Mouse (Mus musculus) intestine, embryonic 15.5 days (tissue): Measurements from ENCODE around the gene Aplp2. TPM values are rescaled to one million over a fixed set of nuclear protein-coding genes. Genes with fewer than 3 reads are reported as not detected.

ENCODE experiments used
- ATAC-seq: fragments of 200-750 bp; cut with Nextera tagmentation; 2 replicates; pipeline ENCODE4 v1.8.0; 2017; ENCODE audit warnings: moderate TSS enrichment, moderate library complexity
- H3K27ac ChIP-seq: fragments of 300-500 bp; sonication (generic); 2 replicates; pipeline ENCODE4 v1.5.1; 2015; ENCODE audit warnings: mild to moderate bottlenecking, inconsistent platforms
- H3K27me3 ChIP-seq: fragments of 300-500 bp; sonication (generic); replicated peaks from 2 replicates; pipeline ENCODE4 v1.6.1; 2015; ENCODE audit warnings: inconsistent platforms
- H3K36me3 ChIP-seq: fragments of 300-500 bp; sonication (generic); 2 replicates; pipeline ENCODE4 v1.6.1; 2015; ENCODE audit warnings: inconsistent platforms
- H3K4me1 ChIP-seq: fragments of 300-500 bp; sonication (generic); replicated peaks from 2 replicates; pipeline ENCODE4 v1.6.1; 2015; ENCODE audit warnings: inconsistent platforms
- H3K4me2 ChIP-seq: fragments of 300-500 bp; sonication (generic); replicated peaks from 2 replicates; pipeline ENCODE4 v1.6.1; 2015; ENCODE audit warnings: mild to moderate bottlenecking, inconsistent platforms
- H3K4me3 ChIP-seq: fragments of 300-500 bp; sonication (generic); replicated peaks from 2 replicates; pipeline ENCODE4 v1.5.1; 2015; ENCODE audit warnings: inconsistent platforms
- H3K9ac ChIP-seq: fragments of 300-500 bp; sonication (generic); 2 replicates; pipeline ENCODE4 v1.6.1; 2015; ENCODE audit warnings: inconsistent platforms
- H3K9me3 ChIP-seq: fragments of 300-500 bp; sonication (generic); 2 replicates; pipeline ENCODE4 v1.6.1; 2016; ENCODE audit warnings: inconsistent platforms
- WGBS: fragments of 180-500 bp; shearing (Covaris S2); methylation state at CpG from one replicate; pipeline ENCODE4 v1.1.7; 2015; 5-methylcytosine and 5-hydroxymethylcytosine counted together
- polyA plus RNA-seq: library from polyadenylated mRNA; unstranded; fragments of >200 nt; fragmentation: Nextera tagmentation; extraction: Ambion mirVana; gene quantifications from 2 replicates; pipeline ENCODE4 v1.2.1, GENCODE M21; 2015

Gene Aplp2
- polyA plus RNA-seq, 1 experiment from 2014 or later: 210 TPM

DNA sequence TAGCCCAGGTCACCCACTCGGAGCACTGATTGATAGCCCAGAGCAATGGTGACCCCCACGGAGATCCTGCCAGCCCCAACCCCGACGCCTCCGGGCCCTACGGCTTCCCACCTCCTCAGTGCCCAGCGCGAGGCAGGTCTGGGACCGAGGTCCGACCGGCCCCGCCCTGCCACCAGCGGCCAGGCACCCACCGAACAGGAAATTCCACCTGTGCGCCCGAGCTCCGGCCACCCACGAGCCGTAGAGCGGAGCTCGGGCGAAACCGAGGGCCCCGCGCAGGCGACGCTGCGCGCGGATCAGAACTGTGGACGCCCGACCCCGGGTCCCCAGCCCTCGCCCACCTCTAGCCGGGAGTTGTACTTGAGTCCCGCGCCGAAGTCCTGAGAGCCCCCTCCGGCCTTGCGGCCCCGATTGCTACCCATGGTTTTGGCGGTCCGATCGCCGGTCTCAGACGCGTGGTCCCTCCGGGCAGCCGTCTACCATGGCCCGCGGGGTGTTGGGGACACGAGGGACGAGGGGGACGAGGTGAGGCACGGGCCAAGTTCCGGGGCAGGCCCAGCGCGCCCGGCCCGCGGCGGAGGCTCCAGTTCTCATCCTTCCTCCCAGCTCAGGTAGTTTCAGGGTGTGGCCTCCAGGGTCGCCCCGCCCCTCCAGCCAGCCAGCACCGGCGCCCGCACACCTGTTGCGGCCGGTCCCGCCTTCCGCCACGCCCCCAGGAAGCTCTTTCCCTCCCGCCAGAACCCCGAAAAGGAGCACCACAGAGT, 80.2 kb downstream of the Aplp2 start, which contains the start of gene St14:
Gene St14 (minus strand): TSS at position 649 of the 764 bp plus-strand sequence.
- peaks cover 17% of the 10 kb centered on the region for H3K4me1 ChIP-seq
- peak within 1 kb of the TSS; percentile 63 for H3K9ac ChIP-seq
- H3K9me3 ChIP-seq: no peaks in the 10 kb centered on the region
- peaks cover 21% of the 10 kb centered on the region for H3K27me3 ChIP-seq
- peak within 1 kb of the TSS; percentile 52 for H3K27ac ChIP-seq
- H3K4me2 ChIP-seq: peak within 1 kb of the TSS; percentile 90
- H3K36me3 ChIP-seq: no peaks in the 10 kb centered on the region
- peak; percentile 94 for ATAC-seq
- 1% methylated on average over 74 of the region's 74 CpGs for WGBS
- peak within 1 kb of the TSS; percentile 57 for H3K4me3 ChIP-seq

DNA sequence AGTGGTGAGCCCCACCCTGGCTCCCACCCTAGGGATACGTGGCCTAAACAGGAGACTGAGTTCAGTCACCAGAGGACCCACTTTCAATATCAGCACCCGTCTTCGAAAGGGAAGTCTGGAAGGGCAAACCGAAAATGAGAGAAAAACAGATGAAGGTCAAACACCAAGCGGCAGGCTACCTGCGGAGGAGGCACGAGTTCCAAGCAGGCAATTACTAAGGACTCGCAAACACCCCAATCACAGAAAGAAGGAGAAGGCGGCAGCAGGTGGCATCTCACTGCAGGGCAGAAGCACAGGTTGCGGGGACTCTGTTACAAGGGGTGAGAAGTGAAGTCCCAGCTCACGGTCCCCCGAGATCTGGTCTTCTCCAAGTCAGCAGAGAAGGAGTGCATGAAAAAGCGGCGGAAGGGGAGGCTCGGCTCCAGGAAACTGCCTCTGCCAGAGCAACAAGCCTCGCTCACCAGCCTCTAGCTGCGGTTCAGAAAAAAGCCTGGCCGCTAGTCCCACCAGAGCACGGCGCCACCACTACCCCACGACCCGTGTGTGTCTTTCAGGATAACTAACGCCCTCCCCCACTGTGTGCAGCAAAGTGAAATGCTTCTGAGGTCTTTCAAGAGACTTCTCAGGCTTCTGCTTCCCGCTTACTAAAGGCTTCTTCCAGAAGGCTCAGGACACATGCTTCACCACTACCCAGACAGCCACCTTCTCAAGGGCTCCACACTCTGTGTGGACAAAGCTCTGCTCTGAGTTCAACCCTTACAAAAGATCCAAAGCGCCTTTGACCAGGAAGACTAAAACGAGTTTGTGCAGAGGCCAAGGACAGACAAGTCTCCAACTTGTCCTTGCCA, 81.0 kb downstream of the Aplp2 start:
- H3K4me2 ChIP-seq: peak overlapping the region; percentile 90
- peak; percentile 18 for ATAC-seq
- peak overlapping the region; percentile 63 for H3K9ac ChIP-seq
- H3K27me3 ChIP-seq: peaks cover 21% of the 10 kb centered on the region
- H3K36me3 ChIP-seq: no peaks in the 10 kb centered on the region
- 6% methylated on average over 26 of the region's 26 CpGs for whole genome bisulfite sequencing
- H3K27ac ChIP-seq: peak overlapping the region; percentile 38
- no peaks in the 10 kb centered on the region for H3K9me3 ChIP-seq
- peaks cover 17% of the 10 kb centered on the region for H3K4me1 ChIP-seq
- peak overlapping the region; percentile 57 for H3K4me3 ChIP-seq

DNA sequence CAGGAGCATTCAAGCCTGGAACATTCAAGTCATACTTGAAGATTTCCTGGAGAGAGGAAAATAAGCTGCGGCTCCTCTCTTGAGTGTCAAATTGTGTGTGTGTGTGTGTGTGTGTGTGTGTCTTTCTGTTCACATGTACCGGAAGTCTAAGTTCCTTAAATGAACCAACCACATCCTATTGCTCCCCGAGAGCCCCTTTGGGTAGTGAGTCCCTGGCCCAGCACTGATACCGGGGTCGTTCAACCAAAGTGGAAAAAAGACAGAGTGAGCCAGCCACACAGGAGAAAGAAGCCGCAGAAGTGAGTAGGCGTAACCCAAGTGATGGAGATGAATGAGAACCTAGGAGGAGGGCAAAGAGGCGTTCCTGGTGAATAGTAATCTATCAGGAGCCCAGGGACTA, 81.7 kb downstream of the Aplp2 start:
- Histone ChIP-seq H3K4me1 (peaks cover 17% of the 10 kb centered on the region), H3K27me3 (peaks cover 21% of the 10 kb centered on the region), H3K4me2 (peak overlapping the region; percentile 90), H3K4me3 (peak overlapping the region; percentile 57), H3K36me3 (no peaks in the 10 kb centered on the region), H3K27ac (no peak overlapping the region), H3K9me3 (no peaks in the 10 kb centered on the region), H3K9ac (no peak overlapping the region)
- no peak for ATAC-seq
- 48% methylated on average over 8 of the region's 8 CpGs for WGBS

DNA sequence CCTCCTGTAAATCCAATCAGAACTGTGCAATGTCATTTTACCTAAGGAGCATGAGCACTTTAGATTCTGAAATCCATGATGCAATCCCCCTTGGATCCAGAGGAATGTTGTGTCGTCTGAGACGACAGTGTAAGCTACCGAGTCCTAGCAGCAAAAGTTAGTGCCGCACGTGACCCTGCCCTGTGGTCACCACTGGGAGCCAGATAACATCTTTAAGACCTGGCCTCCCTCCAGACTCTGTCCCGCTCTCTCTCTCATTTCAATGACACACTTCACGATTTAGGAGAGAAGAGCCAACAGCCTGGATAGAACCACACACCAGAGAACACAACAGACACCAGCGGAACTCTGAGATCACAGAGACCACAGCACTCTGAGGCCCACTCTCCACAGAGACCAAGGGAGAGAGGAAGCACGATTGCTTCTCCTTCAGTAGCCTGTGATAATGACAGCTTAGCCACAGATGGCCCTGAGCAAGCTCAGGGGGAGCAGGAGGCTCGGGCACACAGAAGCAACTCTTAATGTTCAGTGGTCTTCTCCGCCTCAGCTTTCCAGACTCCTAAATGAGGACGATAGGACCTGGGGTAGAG, 83.6 kb downstream of the Aplp2 start:
- Histone ChIP-seq H3K27me3 (peaks cover 18% of the 10 kb centered on the region; the same call in 1 of the 2 replicates), H3K9me3 (no peaks in the 10 kb centered on the region), H3K4me1 (peaks cover 17% of the 10 kb centered on the region), H3K36me3 (no peaks in the 10 kb centered on the region), H3K27ac (no peak overlapping the region), H3K9ac (no peak overlapping the region), H3K4me2 (no peak overlapping the region), H3K4me3 (no peak overlapping the region)
- 65% methylated on average over 12 of the region's 12 CpGs for WGBS
- ATAC-seq: no peak

DNA sequence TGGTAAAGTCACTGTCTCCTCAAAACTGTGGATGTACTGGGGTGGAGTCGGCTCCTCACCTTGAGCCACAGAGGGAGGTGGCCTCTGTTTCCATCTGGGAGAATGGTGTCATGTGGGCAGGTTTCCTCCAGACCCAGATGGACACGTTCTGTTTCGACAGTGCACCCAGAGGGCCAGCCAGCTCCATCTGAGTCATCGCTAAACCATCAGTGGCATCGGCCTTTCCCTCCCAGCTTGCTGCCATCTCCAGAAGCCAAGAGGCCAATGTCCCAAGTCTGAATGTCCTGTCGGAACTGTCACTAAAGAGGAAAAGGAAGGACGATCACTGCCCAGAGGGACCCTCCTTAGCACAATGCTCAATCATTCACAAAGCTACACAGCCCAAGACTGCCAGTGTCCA, 85.5 kb downstream of the Aplp2 start:
- no peak overlapping the region for H3K27ac ChIP-seq
- peaks cover 6% of the 10 kb centered on the region; the same call in 1 of the 2 replicates for H3K4me1 ChIP-seq
- H3K36me3 ChIP-seq: no peaks in the 10 kb centered on the region
- ATAC-seq: no peak
- peaks cover 6% of the 10 kb centered on the region; the same call in 1 of the 2 replicates for H3K27me3 ChIP-seq
- H3K9ac ChIP-seq: no peak overlapping the region
- no peak overlapping the region for H3K4me3 ChIP-seq
- H3K4me2 ChIP-seq: no peak overlapping the region
- H3K9me3 ChIP-seq: no peaks in the 10 kb centered on the region
- WGBS: 85% methylated on average over 7 of the region's 7 CpGs

DNA sequence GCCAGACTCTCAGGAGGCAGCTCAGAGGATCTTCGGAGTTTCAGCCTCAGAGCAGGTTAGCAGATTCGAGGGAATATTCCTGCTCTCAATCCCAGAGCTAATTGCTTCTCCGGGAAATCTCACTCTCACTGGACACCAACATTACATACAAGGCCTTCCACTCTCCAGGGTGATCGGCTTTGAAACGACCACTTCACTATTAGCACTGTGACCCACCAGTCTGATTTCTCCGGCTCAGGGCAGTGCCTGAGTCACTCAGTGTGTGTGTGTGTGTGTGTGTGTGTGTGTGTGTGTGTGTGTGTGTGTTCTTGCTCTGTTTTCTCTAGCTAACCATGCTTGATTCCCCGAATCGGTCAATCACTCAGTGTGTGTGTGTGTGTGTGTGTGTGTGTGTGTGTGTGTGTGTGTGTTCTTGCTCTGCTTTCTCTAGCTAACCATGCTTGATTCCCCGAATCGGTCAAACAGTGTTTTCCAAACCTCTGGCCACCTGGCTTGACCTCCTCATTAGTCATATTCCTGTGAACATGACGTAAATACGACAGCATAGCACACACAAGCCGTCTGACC, 89.1 kb downstream of the Aplp2 start:
- Histone ChIP-seq H3K4me2 (no peak overlapping the region), H3K9ac (no peak overlapping the region), H3K27me3 (no peaks in the 10 kb centered on the region), H3K4me1 (peaks cover 16% of the 10 kb centered on the region), H3K9me3 (no peaks in the 10 kb centered on the region), H3K36me3 (no peaks in the 10 kb centered on the region), H3K27ac (no peak overlapping the region), H3K4me3 (no peak overlapping the region)
- WGBS: 63% methylated on average over 13 of the region's 13 CpGs
- ATAC-seq: no peak

DNA sequence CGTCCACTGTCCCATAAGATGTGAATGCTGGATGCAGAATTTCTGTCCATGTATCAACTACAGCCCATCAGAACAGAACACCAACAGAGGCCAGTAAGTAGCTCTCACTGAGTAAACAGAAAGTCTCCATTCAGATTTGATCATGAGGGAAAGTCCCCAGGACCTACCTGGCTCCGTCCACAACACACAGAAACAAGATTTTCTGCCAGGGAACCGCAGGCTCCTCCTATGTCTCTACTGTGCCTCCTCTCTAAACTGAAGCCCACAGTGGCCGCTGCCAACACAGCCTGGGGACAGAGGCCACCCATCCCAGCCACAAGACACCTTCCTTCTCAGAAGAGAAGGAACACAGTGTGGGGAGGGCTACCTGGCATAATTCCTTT, 91.1 kb downstream of the Aplp2 start:
- Histone ChIP-seq H3K4me1 (peaks cover 16% of the 10 kb centered on the region), H3K4me2 (no peak overlapping the region), H3K27ac (peak overlapping the region; percentile 36; the same call in 1 of the 2 replicates), H3K9me3 (no peaks in the 10 kb centered on the region), H3K36me3 (no peaks in the 10 kb centered on the region), H3K4me3 (no peak overlapping the region), H3K27me3 (no peaks in the 10 kb centered on the region), H3K9ac (no peak overlapping the region)
- ATAC-seq: peak; percentile 31
- 33% methylated on average over 4 of the region's 4 CpGs for WGBS

DNA sequence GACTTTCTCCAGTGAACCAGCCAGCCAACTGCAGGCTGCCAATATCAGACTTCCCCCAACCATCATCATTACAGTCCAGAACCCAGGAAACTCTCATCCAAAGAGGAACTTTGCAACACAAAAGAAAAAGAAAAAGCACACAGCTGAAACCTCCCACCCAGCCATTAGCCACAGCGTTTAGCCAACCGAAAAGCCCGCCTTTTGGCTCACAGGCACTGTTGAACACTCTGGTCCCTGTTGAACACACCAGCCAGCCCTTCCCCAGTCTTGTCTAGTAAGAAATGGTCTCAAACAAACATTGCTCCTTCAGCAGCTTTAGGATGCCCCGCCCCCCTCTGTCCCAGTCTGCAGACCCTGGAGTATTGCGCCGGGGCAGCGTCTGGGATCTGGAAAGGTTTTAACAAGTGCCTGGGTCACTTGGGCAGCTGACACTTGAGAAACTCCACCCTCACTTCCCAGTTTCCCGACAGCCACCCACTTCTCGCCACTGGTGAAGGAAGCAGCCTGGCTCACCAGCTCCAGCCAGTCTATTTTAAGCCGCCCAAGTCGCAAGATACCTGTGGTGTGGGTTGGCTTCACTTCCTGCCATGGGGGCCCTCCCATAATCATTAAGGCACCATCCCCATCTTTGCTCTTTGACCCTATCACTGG, 91.6 kb downstream of the Aplp2 start:
- H3K27ac ChIP-seq: peak overlapping the region; percentile 13
- H3K36me3 ChIP-seq: no peaks in the 10 kb centered on the region
- no peak overlapping the region for H3K4me3 ChIP-seq
- WGBS: 33% methylated on average over 11 of the region's 11 CpGs
- no peak overlapping the region for H3K4me2 ChIP-seq
- H3K27me3 ChIP-seq: no peaks in the 10 kb centered on the region
- H3K4me1 ChIP-seq: peaks cover 16% of the 10 kb centered on the region
- no peak overlapping the region for H3K9ac ChIP-seq
- no peaks in the 10 kb centered on the region for H3K9me3 ChIP-seq
- ATAC-seq: peak; percentile 29; the same call in 1 of the 2 replicates

DNA sequence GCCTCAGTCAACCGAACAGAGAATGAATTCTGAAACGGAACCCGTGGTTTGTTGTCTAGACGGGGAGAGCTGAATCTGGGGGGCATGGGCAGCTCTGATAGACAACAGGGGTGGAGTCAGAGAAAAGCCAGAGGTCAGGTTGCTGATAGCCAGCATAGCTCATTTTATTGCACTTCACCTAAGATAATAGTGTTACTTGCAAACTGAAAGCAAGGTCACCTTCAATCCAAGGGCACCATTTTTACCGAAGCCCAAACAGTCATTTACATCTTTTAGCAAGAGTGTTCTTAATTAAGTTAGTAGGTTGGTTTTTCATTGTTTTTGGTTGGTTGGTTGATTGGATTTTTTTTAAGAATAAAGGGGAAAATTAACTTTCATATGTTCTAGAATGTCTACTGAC, 92.2 kb downstream of the Aplp2 start:
- H3K4me2 ChIP-seq: peak overlapping the region; percentile 26; the same call in 1 of the 2 replicates
- H3K27ac ChIP-seq: peak overlapping the region; percentile 45; the same call in 1 of the 2 replicates

DNA sequence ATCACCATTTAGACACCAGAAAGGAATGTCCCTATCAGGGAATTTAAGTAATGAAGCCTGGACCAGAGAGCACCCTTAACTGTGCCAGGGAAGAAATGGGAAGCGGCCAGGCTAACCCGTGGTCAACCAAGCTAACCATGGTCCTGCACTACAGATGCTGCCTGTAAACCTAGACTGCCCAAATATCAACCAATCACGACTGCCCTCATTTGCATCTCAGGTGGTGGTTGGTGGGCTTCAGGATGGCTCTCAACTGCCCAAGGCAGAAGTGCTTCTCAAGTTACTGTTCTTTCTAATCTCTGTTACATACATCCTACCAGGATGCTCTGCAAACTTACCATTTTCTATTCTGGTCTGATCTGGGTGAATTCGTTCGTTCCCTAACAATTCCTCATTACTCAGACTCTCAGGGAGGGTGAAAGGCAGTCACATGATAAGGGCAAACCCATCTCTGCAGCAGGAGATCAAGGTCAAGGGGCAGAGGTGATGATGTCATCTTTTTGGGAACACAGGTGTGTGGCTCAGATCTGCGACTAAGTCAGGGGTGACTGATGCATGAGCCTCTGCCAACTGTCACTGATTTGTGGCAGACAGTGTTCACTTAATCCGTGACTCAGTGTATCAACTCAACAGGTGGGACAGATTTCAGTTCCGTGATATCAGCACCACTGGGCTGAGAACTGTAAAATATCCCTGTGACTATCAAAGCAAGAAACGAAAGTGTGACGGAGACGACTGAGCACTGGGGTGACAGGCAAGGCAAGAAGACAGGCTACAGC, 92.9 kb downstream of the Aplp2 start:
- Histone ChIP-seq H3K27ac (0 out of 2 replicates have a peak overlapping the region, but pooled peaks have one; percentile 45), H3K9me3 (no peaks in the 10 kb centered on the region), H3K27me3 (no peaks in the 10 kb centered on the region), H3K4me2 (peak overlapping the region; percentile 26; the same call in 1 of the 2 replicates), H3K36me3 (no peaks in the 10 kb centered on the region), H3K4me1 (peaks cover 16% of the 10 kb centered on the region), H3K4me3 (no peak overlapping the region), H3K9ac (no peak overlapping the region)
- 29% methylated on average over 11 of the region's 11 CpGs for WGBS
- ATAC-seq: peak; percentile 64

More for the DNA sequence above, 92.2 kb downstream of the Aplp2 start:
- ATAC-seq: 0 out of 2 replicates have a peak, but pooled peaks have one; percentile 8
- WGBS: 46% methylated on average over 5 of the region's 5 CpGs
- Histone ChIP-seq H3K9me3 (no peaks in the 10 kb centered on the region), H3K9ac (no peak overlapping the region), H3K4me1 (peaks cover 16% of the 10 kb centered on the region), H3K27me3 (no peaks in the 10 kb centered on the region), H3K4me3 (no peak overlapping the region), H3K36me3 (no peaks in the 10 kb centered on the region)

DNA sequence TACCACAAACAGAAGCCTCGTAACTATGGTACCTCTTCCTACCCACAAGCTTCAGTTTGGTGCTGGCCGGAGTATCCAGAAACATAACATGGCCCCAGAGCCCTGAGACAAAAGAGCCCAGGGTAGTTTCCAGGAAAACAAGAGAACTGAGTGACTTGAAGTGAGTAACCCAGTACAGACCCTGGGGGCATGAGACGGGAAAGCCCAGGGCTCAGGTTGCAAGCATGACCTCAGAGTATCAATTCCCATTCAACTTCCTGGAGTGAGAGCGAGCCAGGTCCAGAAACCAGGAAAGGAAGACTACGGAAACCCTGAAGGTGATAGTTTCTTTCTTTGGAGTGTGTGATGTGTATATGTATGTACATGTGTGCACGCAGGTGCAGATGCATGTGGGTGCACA, 94.1 kb downstream of the Aplp2 start:
- no peak overlapping the region for H3K27ac ChIP-seq
- H3K36me3 ChIP-seq: no peaks in the 10 kb centered on the region
- H3K27me3 ChIP-seq: no peaks in the 10 kb centered on the region
- H3K4me1 ChIP-seq: peaks cover 16% of the 10 kb centered on the region
- no peak overlapping the region for H3K4me2 ChIP-seq
- no peak overlapping the region for H3K4me3 ChIP-seq
- ATAC-seq: no peak
- WGBS: 81% methylated on average over 6 of the region's 6 CpGs
- no peak overlapping the region for H3K9ac ChIP-seq
- no peaks in the 10 kb centered on the region for H3K9me3 ChIP-seq
